Mouse (Mus musculus) lung, embryonic 15.5 days (tissue): ENCODE results near the gene Gm43738. TPM values are rescaled to one million over a fixed set of nuclear protein-coding genes. Genes with fewer than 3 reads are reported as not detected.

Experiments used
- ATAC-seq: fragments of 200-750 bp; cut with Nextera tagmentation; 2 replicates; pipeline ENCODE4 v1.8.0; 2017; ENCODE audit warnings: moderate number of reproducible peaks, borderline replicate concordance; ENCODE audit not compliant: low FRiP score, low TSS enrichment; ENCODE audit errors: extremely low read depth
- H3K27ac ChIP-seq: fragments of 300-500 bp; sonication (generic); 2 replicates; pipeline ENCODE4 v1.5.1; 2015; ENCODE audit warnings: moderate library complexity, mild to moderate bottlenecking, inconsistent platforms
- H3K27me3 ChIP-seq: fragments of 300-500 bp; sonication (generic); 2 replicates; pipeline ENCODE4 v1.6.1; 2015; ENCODE audit warnings: inconsistent platforms
- H3K36me3 ChIP-seq: fragments of 300-500 bp; sonication (generic); 2 replicates; pipeline ENCODE4 v1.6.1; 2015; ENCODE audit warnings: inconsistent platforms
- H3K4me1 ChIP-seq: fragments of 300-500 bp; sonication (generic); 2 replicates; pipeline ENCODE4 v1.6.1; 2015; ENCODE audit warnings: inconsistent platforms
- H3K4me2 ChIP-seq: fragments of 300-500 bp; sonication (generic); 2 replicates; pipeline ENCODE4 v1.6.1; 2015; ENCODE audit warnings: inconsistent platforms, mild to moderate bottlenecking, moderate library complexity
- H3K4me3 ChIP-seq: fragments of 300-500 bp; sonication (generic); 2 replicates; pipeline ENCODE4 v1.5.1; 2015; ENCODE audit warnings: mild to moderate bottlenecking, inconsistent platforms
- H3K9ac ChIP-seq: fragments of 300-500 bp; sonication (generic); 2 replicates; pipeline ENCODE4 v1.6.1; 2015; ENCODE audit warnings: inconsistent platforms
- H3K9me3 ChIP-seq: fragments of 300-500 bp; sonication (generic); 2 replicates; pipeline ENCODE4 v1.6.1; 2016; ENCODE audit warnings: inconsistent platforms
- WGBS: fragments of 180-500 bp; shearing (Covaris S2); methylation state at CpG from one replicate; pipeline ENCODE4 v1.1.7; 2015; 5-methylcytosine and 5-hydroxymethylcytosine counted together
- polyA plus RNA-seq: library from polyadenylated mRNA; unstranded; fragments of >200 nt; fragmentation: Nextera tagmentation; extraction: Ambion mirVana; gene quantifications from 2 replicates; pipeline ENCODE4 v1.2.1, GENCODE M21; 2015

The Gm43738 gene
- polyA plus RNA-seq, 1 experiment from 2014 or later = 0.17 TPM

DNA sequence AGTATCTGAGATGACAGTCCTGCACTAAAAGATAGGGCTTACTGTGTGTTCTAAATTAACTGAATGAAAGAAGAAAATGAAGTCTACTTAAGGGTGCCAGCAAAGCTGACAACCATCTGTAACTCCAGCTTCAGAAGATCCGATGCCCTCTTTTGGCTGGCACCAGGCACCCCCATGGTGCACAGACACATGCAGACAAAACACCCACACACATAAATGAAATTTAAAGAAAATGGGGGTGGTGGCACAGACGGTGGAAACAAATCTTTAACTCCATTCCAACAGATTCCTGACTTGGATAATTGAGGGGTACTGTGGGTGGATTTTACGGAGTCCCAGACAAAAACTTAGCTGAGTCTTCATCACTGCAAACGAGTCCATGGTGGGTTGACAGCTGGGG, 30.9 kb upstream of the Gm43738 start:
- no peak overlapping the region for H3K4me3 ChIP-seq
- H3K4me1 ChIP-seq = peaks cover 7% of the 10 kb centered on the region; the same call in 1 of the 2 replicates
- no peak overlapping the region for H3K9ac ChIP-seq
- 36% methylated on average over 4 of the region's 4 CpGs for WGBS
- H3K4me2 ChIP-seq = peak overlapping the region; percentile 68
- ATAC-seq = no peak
- no peak overlapping the region for H3K27ac ChIP-seq
- no peaks in the 10 kb centered on the region for H3K9me3 ChIP-seq
- H3K36me3 ChIP-seq = no peaks in the 10 kb centered on the region
- H3K27me3 ChIP-seq = no peaks in the 10 kb centered on the region

DNA sequence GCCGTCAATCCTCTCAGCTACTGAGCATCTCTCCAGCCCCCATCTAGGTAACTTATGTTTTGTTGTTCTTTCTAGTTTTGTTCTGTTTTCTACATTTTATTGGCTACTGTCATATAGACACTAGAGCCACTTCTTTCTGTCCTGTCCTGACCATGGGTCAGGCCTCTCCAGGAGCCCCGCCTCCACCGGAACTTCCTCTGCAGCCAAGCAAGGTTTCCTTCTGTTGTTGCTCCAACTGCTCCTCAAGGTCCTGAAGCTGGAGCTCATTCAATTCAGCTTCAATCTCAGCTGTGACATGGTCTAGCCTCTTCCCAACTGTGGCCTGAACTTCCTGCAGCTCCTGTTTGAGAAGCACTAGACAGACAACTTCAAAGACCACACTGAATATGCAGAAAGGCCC, 29.0 kb upstream of the Gm43738 start:
- H3K9me3 ChIP-seq = no peaks in the 10 kb centered on the region
- ATAC-seq = no peak
- H3K27ac ChIP-seq = no peak overlapping the region
- peaks cover 7% of the 10 kb centered on the region; the same call in 1 of the 2 replicates for H3K4me1 ChIP-seq
- H3K4me2 ChIP-seq = no peak overlapping the region
- H3K4me3 ChIP-seq = no peak overlapping the region
- WGBS = 67% methylated on average over 3 of the region's 3 CpGs
- no peaks in the 10 kb centered on the region for H3K36me3 ChIP-seq
- no peaks in the 10 kb centered on the region for H3K27me3 ChIP-seq
- H3K9ac ChIP-seq = no peak overlapping the region

GRCm38 (mm10) chr3:89125981-89126380, 25.1 kb upstream of the Gm43738 start:
- Histone ChIP-seq H3K36me3 (no peaks in the 10 kb centered on the region), H3K27me3 (no peaks in the 10 kb centered on the region), H3K4me1 (no peaks in the 10 kb centered on the region), H3K4me2 (no peak overlapping the region), H3K4me3 (no peak overlapping the region), H3K9ac (no peak overlapping the region), H3K27ac (no peak overlapping the region), H3K9me3 (no peaks in the 10 kb centered on the region)
- WGBS = 79% methylated on average over 3 of the region's 3 CpGs
- no peak for ATAC-seq

DNA sequence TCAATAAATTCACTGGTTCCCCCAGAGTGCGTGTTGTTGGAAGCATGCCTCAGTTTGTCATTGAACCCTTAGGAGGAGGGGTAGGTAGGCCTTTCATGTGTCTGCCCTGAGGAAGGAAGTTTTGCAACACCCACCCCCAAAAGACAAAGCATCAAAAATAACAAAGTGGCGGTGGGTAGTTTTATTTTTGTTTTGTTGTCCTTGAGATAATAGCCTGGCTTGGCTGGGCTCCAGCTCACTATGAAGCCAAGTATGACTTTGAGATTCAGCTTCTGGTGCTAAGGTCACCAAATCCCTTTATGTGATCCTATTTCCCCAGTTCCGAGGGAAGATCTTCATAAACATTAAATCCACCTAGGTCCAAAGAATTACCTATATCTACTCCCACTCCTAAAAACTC, 23.3 kb upstream of the Gm43738 start:
- no peak for ATAC-seq

DNA sequence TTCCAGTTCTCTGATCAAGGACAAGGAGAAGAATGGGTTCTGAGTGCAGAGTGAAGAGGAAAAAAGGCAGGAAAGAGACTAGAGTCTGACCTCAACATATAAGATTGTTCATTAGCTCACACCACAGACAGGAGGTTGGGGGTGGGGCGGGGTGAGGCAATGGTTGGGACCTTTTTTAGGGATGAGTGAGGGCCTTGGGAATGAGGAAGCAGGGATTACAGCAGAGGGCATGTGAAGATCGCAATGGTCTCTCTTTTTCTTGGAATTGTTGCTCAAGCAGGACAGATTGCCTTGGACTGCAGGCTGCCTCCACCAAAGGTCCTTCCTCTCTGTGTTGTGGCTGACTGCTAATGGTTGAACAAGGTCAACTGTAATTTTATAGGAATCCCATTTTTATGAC, 22.4 kb upstream of the Gm43738 start:
- H3K9me3 ChIP-seq = no peaks in the 10 kb centered on the region
- no peak overlapping the region for H3K9ac ChIP-seq
- no peaks in the 10 kb centered on the region for H3K4me1 ChIP-seq
- no peaks in the 10 kb centered on the region for H3K27me3 ChIP-seq
- H3K27ac ChIP-seq = no peak overlapping the region
- H3K4me3 ChIP-seq = no peak overlapping the region
- WGBS = 61% methylated on average over 2 of the region's 2 CpGs
- H3K36me3 ChIP-seq = no peaks in the 10 kb centered on the region
- no peak overlapping the region for H3K4me2 ChIP-seq
- ATAC-seq = no peak

More for the DNA sequence above, 23.3 kb upstream of the Gm43738 start:
- no peak overlapping the region for H3K4me3 ChIP-seq
- no peaks in the 10 kb centered on the region for H3K36me3 ChIP-seq
- H3K4me2 ChIP-seq = no peak overlapping the region
- H3K9ac ChIP-seq = no peak overlapping the region
- no peaks in the 10 kb centered on the region for H3K9me3 ChIP-seq
- no peaks in the 10 kb centered on the region for H3K27me3 ChIP-seq
- H3K4me1 ChIP-seq = no peaks in the 10 kb centered on the region
- H3K27ac ChIP-seq = no peak overlapping the region
- 45% methylated on average over 3 of the region's 3 CpGs for whole genome bisulfite sequencing

- no peaks in the 10 kb centered on the region for H3K36me3 ChIP-seq
- no peaks in the 10 kb centered on the region for H3K9me3 ChIP-seq
- no peak overlapping the region for H3K4me2 ChIP-seq
- no peaks in the 10 kb centered on the region for H3K27me3 ChIP-seq
- H3K27ac ChIP-seq = no peak overlapping the region
- whole genome bisulfite sequencing = 3% methylated on average over 2 of the region's 2 CpGs
- no peak for ATAC-seq
- no peak overlapping the region for H3K9ac ChIP-seq
- H3K4me3 ChIP-seq = no peak overlapping the region
- H3K4me1 ChIP-seq = no peaks in the 10 kb centered on the region
These were observed 14.6 kb upstream of the Gm43738 start for GRCm38 (mm10) chr3:89115522-89115921.

- 58% methylated on average over 4 of the region's 4 CpGs for WGBS
- no peak overlapping the region for H3K27ac ChIP-seq
These were observed 12.2 kb upstream of the Gm43738 start for GRCm38 (mm10) chr3:89113058-89113457.

DNA sequence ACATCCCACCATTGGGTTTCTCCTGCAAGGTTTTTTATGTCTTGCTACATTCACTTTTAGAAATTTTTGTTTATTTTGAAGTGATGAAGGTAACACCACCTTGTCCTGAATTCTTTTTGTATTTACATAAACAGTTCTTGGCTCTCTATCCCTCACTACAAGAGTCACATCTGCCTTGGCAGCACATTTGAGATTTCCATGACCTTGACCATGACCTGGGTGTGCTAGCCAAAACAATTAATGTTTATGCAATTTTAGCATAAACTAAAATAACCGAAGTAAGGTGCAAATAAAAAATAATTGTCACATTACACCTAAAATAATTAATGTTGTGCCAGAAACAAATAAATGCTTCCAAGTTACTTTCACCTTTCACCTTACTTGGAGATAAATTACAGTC, 7.2 kb upstream of the Gm43738 start:
- Histone ChIP-seq H3K27ac (no peak overlapping the region), H3K9me3 (no peaks in the 10 kb centered on the region), H3K27me3 (no peaks in the 10 kb centered on the region), H3K4me2 (no peak overlapping the region), H3K36me3 (no peaks in the 10 kb centered on the region), H3K9ac (no peak overlapping the region), H3K4me1 (no peaks in the 10 kb centered on the region), H3K4me3 (no peak overlapping the region)
- WGBS = 30% methylated on average over 1 of the region's 1 CpGs
- ATAC-seq = no peak

More at GRCm38 (mm10) chr3:89113058-89113457, 12.2 kb upstream of the Gm43738 start:
- Histone ChIP-seq H3K9ac (no peak overlapping the region), H3K9me3 (no peaks in the 10 kb centered on the region), H3K4me3 (no peak overlapping the region), H3K4me1 (no peaks in the 10 kb centered on the region), H3K27me3 (no peaks in the 10 kb centered on the region), H3K4me2 (no peak overlapping the region), H3K36me3 (no peaks in the 10 kb centered on the region)
- ATAC-seq = no peak

DNA sequence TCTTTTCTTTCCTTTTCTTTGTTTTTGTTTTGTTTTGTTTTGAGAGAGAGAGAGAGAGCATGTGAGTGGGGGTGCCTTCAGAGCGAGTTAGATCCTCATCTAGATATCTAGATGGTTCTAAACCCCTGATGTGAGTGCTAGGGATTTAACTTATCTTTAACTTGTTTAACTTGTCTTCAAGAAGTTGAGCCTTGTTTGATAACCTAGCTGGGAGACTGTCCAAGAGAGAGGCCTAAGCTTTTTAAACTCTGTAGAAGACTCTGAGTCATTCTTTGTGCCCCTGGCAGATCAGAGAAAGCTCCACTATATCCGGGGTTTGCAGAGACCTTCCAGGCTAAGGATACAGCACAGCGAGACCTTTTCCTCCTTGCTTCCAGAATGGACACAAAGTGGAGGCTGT, 6.6 kb upstream of the Gm43738 start:
- 45% methylated on average over 3 of the region's 3 CpGs for WGBS
- Histone ChIP-seq H3K27me3 (no peaks in the 10 kb centered on the region), H3K9me3 (no peaks in the 10 kb centered on the region), H3K4me2 (no peak overlapping the region), H3K27ac (no peak overlapping the region), H3K4me1 (no peaks in the 10 kb centered on the region), H3K4me3 (no peak overlapping the region), H3K9ac (no peak overlapping the region), H3K36me3 (no peaks in the 10 kb centered on the region)
- ATAC-seq = no peak

DNA sequence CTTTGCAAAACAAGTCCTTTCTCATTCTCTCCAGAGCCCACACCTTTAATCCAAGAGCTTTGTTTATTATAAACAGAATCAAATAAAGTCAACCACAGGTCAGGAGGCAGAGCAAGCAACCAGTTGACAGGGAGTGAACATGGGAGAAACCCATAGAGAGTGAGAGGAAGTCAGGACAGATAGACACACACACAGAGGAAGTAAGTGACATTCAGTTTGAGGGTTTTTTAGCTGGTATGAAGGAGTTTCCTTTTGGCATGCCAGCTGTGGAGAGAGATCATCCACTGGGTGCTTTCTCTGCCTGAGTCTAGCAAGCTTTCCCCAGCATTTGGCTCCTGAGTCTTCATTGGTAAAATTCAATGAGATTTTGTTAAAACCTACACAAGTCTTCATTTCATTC, 6.0 kb upstream of the Gm43738 start:
- Histone ChIP-seq H3K9me3 (no peaks in the 10 kb centered on the region), H3K27ac (no peak overlapping the region), H3K9ac (no peak overlapping the region), H3K4me3 (no peak overlapping the region), H3K4me2 (no peak overlapping the region), H3K4me1 (peaks cover 4% of the 10 kb centered on the region; the same call in 1 of the 2 replicates), H3K36me3 (no peaks in the 10 kb centered on the region), H3K27me3 (no peaks in the 10 kb centered on the region)
- ATAC-seq = no peak

DNA sequence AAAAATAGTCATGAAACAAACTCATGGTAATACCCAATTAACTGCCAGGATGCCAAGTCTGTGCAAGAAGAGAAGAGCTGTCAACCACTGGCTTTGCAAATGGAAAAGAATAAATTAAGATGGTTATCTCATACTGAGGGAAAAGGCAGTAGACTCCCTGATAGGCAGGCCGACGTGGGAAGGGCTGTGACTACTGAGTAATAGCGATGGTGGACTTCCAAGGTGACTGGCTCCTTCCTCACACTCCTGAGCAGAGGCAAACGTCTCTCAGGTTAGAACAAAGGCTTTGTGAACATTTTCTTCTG, 2.3 kb upstream of the Gm43738 start:
- peaks cover 16% of the 10 kb centered on the region; the same call in 1 of the 2 replicates for H3K36me3 ChIP-seq
- 61% methylated on average over 4 of the region's 4 CpGs for WGBS
- no peaks in the 10 kb centered on the region for H3K9me3 ChIP-seq
- H3K4me1 ChIP-seq = peaks cover 25% of the 10 kb centered on the region
- H3K4me2 ChIP-seq = no peak overlapping the region
- no peaks in the 10 kb centered on the region for H3K27me3 ChIP-seq
- no peak overlapping the region for H3K9ac ChIP-seq
- H3K27ac ChIP-seq = no peak overlapping the region
- ATAC-seq = no peak
- H3K4me3 ChIP-seq = no peak overlapping the region

GRCm38 (mm10) chr3:89102495-89103290, 1.8 kb upstream of the Gm43738 start:
- Histone ChIP-seq H3K9ac (0 out of 2 replicates have a peak overlapping the region, but pooled peaks have one; percentile 15), H3K4me2 (peak overlapping the region; percentile 87), H3K27me3 (no peaks in the 10 kb centered on the region), H3K4me1 (peaks cover 25% of the 10 kb centered on the region), H3K9me3 (no peaks in the 10 kb centered on the region), H3K27ac (peak overlapping the region; percentile 62; the same call in 1 of the 2 replicates), H3K4me3 (peak overlapping the region; percentile 64; the same call in 1 of the 2 replicates), H3K36me3 (peaks cover 22% of the 10 kb centered on the region; the same call in 1 of the 2 replicates)
- no peak for ATAC-seq
- 62% methylated on average over 12 of the region's 12 CpGs for WGBS
